Mouse (Mus musculus): ENCODE results near the gene Ankrd34c. TPM values are rescaled to one million over a fixed set of nuclear protein-coding genes. Genes with fewer than 3 reads are reported as not detected.
A peak's percentile ranks its signal among the peaks of the same experiment; 100 is the strongest.

Ankrd34c gene
- polyA plus RNA-seq, 1 experiment from 2014 or later, result not detected

- H3K27me3 ChIP-seq, result no peaks in the 10 kb centered on the region
- no peaks in the 10 kb centered on the region for H3K4me1 ChIP-seq (replicated peaks)
- WGBS, result 47% methylated on average over 1 of the region's 1 CpGs
- H3K4me2 ChIP-seq, result no peak overlapping the region
- H3K27ac ChIP-seq, result no peak overlapping the region
- ATAC-seq (ENCODE audit: insufficient number of reproducible peaks, insufficient read depth, low FRiP score, low TSS enrichment, low read depth), result peak; percentile 59; the same call in 1 of the 2 replicates
- no peaks in the 10 kb centered on the region for H3K9me3 ChIP-seq
- no peaks in the 10 kb centered on the region for H3K36me3 ChIP-seq
- no peak overlapping the region for H3K4me3 ChIP-seq (replicated peaks)
- no peak overlapping the region for H3K9ac ChIP-seq (replicated peaks)
Observed at GRCm38 (mm10) chr9:89678974-89679373, 59.3 kb downstream of the Ankrd34c start.

Other genes with a start within 250 kb of the Ankrd34c start
- 0.35 and 0.39 TPM in 2 replicates for gene Minar1, start 115.3 kb downstream of the Ankrd34c start, polyA plus RNA-seq (2016; fragmentation: Nextera tagmentation; extraction: Ambion mirVana)
- 59.9 and 65.9 TPM in 2 replicates for gene Tmed3, start 33.4 kb downstream of the Ankrd34c start, polyA plus RNA-seq (2016; fragmentation: Nextera tagmentation; extraction: Ambion mirVana)
- 0.11 and 0.15 TPM in 2 replicates for gene Rasgrf1, start 171.4 kb upstream of the Ankrd34c start, polyA plus RNA-seq (2016; fragmentation: Nextera tagmentation; extraction: Ambion mirVana)